Mouse (Mus musculus) olfactory bulb, adult 2 months (tissue): ENCODE measurements around the gene Eps8.

ENCODE experiments used
- CTCF ChIP-seq: fragments of 200-500 bp; IDR thresholded peaks from 2 replicates; pipeline ENCODE4 v1.5.1; 2012; ENCODE audit warnings: low read depth, mild to moderate bottlenecking, low read length, moderate library complexity; ENCODE audit not compliant: insufficient read depth
- POLR2A ChIP-seq: fragments of 200-500 bp; IDR thresholded peaks from 2 replicates; pipeline ENCODE4 v1.6.1; 2012; ENCODE audit warnings: mild to moderate bottlenecking, low read depth, low read length, moderate library complexity; ENCODE audit not compliant: insufficient read depth

- no peak for TF ChIP-seq CTCF
- TF ChIP-seq POLR2A = no peak
Measured at GRCm38 (mm10) chr6:137503462-137503861, 151.2 kb downstream of the Eps8 start.
